Mouse (Mus musculus) neutrophil, adult 65 days (primary cell): ENCODE data around the gene Gm21897. TPM values are rescaled to one million over a fixed set of nuclear protein-coding genes. Genes with fewer than 3 reads are reported as not detected.

Source experiments
- total RNA-seq: library from RNA; stranded (reverse); gene quantifications from 2 replicates; pipeline ENCODE4 v1.2.4, GENCODE M21; 2023

Gm21897 gene
- total RNA-seq = not detected in 2 replicates

GRCm38 (mm10) chr16:15317158-15317557 is at the start of gene Gm21897:
TSS of gene Gm21897 (plus strand) at chr16:15317458.

